Mouse (Mus musculus) adrenal gland, postnatal 10 days (tissue): ENCODE measurements around the gene BC049352. TPM values are rescaled to one million over a fixed set of nuclear protein-coding genes. Genes with fewer than 3 reads are reported as not detected.

ENCODE experiments used
- DNase-seq: peaks from one replicate; pipeline ENCODE4 v3.0.0; 2021; ENCODE audit warnings: mixed read lengths
- long read RNA-seq, 2 experiments: library from polyadenylated mRNA; stranded (forward); transcript quantifications; one replicate each; pipeline ENCODE4 v2.0.0; 2021
- total RNA-seq, 2 experiments: library from RNA; stranded (reverse); gene quantifications; 2 replicates each; pipeline ENCODE4 v1.2.3; 2021

The BC049352 gene
- total RNA-seq = not detected
- long read RNA-seq, experiment 1 = 0 reads
- long read RNA-seq, experiment 2 = 0 reads

- DNase-seq = no peak
Observed at GRCm38 (mm10) chr9:45181770-45182169, at the start of gene BC049352. Gene BC049352 (plus strand): TSS chr9:45182007.

GRCm38 (mm10) chr9:45133484-45134310, 48.1 kb upstream of the BC049352 start:
- DNase-seq = peak; percentile 74

GRCm38 (mm10) chr9:45136442-45137169, 45.2 kb upstream of the BC049352 start:
- no peak for DNase-seq

GRCm38 (mm10) chr9:45138191-45139032, 43.4 kb upstream of the BC049352 start, which contains the start of gene Scn4b:
Gene Scn4b (plus strand): TSS chr9:45138395.
- peak; percentile 67 for DNase-seq

GRCm38 (mm10) chr9:45139082-45139481, 42.7 kb upstream of the BC049352 start:
- no peak for DNase-seq

- no peak for DNase-seq
Observed at GRCm38 (mm10) chr9:45140945-45141344, 40.9 kb upstream of the BC049352 start.

GRCm38 (mm10) chr9:45142686-45143085, 39.1 kb upstream of the BC049352 start:
- DNase-seq = no peak

- DNase-seq = peak; percentile 18
Observed at GRCm38 (mm10) chr9:45145533-45146266, 36.1 kb upstream of the BC049352 start.

- peak; percentile 83 for DNase-seq
Observed at GRCm38 (mm10) chr9:45146267-45146597, 35.6 kb upstream of the BC049352 start.

GRCm38 (mm10) chr9:45150933-45151332, 30.9 kb upstream of the BC049352 start:
- no peak for DNase-seq

- no peak for DNase-seq
Observed at GRCm38 (mm10) chr9:45153361-45153760, 28.4 kb upstream of the BC049352 start.

GRCm38 (mm10) chr9:45167903-45168302, 13.9 kb upstream of the BC049352 start:
- no peak for DNase-seq

GRCm38 (mm10) chr9:45170150-45170549, 11.7 kb upstream of the BC049352 start:
- DNase-seq = no peak

- no peak for DNase-seq
Observed at GRCm38 (mm10) chr9:45171073-45171610, 10.7 kb upstream of the BC049352 start.

- DNase-seq = no peak
Observed at GRCm38 (mm10) chr9:45173475-45173874, 8.3 kb upstream of the BC049352 start.

- DNase-seq = no peak
Observed at GRCm38 (mm10) chr9:45179282-45179681, 2.5 kb upstream of the BC049352 start.

GRCm38 (mm10) chr9:45182521-45182920, 714 bp downstream of the BC049352 start:
- DNase-seq = no peak

GRCm38 (mm10) chr9:45183266-45183665, 1.5 kb downstream of the BC049352 start:
- no peak for DNase-seq

GRCm38 (mm10) chr9:45185250-45185649, 3.4 kb downstream of the BC049352 start:
- no peak for DNase-seq

- no peak for DNase-seq
Observed at GRCm38 (mm10) chr9:45188570-45189563, 7.1 kb downstream of the BC049352 start.
